Mouse (Mus musculus) testis, adult 2 months (tissue): Measurements from ENCODE around the gene Psmc1. TPM values are rescaled to one million over a fixed set of nuclear protein-coding genes. Genes with fewer than 3 reads are reported as not detected.

Experiments used
- H3K27ac ChIP-seq: fragments of 200-500 bp; 2 replicates; pipeline ENCODE4 v1.5.1; 2012; ENCODE audit warnings: low read depth, low read length; ENCODE audit not compliant: control insufficient read depth, insufficient read depth
- H3K27me3 ChIP-seq: fragments of 200-500 bp; 2 replicates; pipeline ENCODE4 v1.6.1; 2012; ENCODE audit warnings: mild to moderate bottlenecking, low read length, moderate library complexity; ENCODE audit not compliant: control insufficient read depth, insufficient read depth
- H3K36me3 ChIP-seq: fragments of 200-500 bp; 2 replicates; pipeline ENCODE4 v1.6.1; 2012; ENCODE audit warnings: mild to moderate bottlenecking, low read length; ENCODE audit not compliant: control insufficient read depth, insufficient read depth
- H3K4me1 ChIP-seq: fragments of 200-500 bp; 2 replicates; pipeline ENCODE4 v1.6.1; 2012; ENCODE audit warnings: low read length; ENCODE audit not compliant: control insufficient read depth, insufficient read depth
- H3K4me3 ChIP-seq: fragments of 200-500 bp; 2 replicates; pipeline ENCODE4 v1.5.1; 2012; ENCODE audit warnings: low read depth, mild to moderate bottlenecking, low read length, moderate library complexity, mixed read lengths; ENCODE audit not compliant: control insufficient read depth
- CTCF ChIP-seq: fragments of 200-500 bp; IDR thresholded peaks from 2 replicates; pipeline ENCODE4 v1.5.1; 2012; ENCODE audit warnings: low read depth, mild to moderate bottlenecking, inconsistent platforms, low read length, moderate library complexity; ENCODE audit not compliant: control insufficient read depth, insufficient read depth, insufficient replicate concordance
- POLR2A ChIP-seq: fragments of 200-500 bp; IDR thresholded peaks from 2 replicates; pipeline ENCODE4 v1.6.1; 2012; ENCODE audit warnings: low read depth, mild to moderate bottlenecking, inconsistent platforms, low read length, moderate library complexity; ENCODE audit not compliant: control insufficient read depth
- polyA plus RNA-seq: library from polyadenylated mRNA; depleted of rRNA; stranded (reverse); fragments of >200 nt; gene quantifications from 2 replicates; pipeline ENCODE4 v1.2.3, GENCODE M21; 2012

Gene Psmc1
- polyA plus RNA-seq, 1 experiment, result 33.7 TPM

GRCm38 (mm10) chr12:100075715-100076114 is 34.2 kb upstream of the Psmc1 start:
- H3K4me3 ChIP-seq, result no peak overlapping the region
- no peaks in the 10 kb centered on the region for H3K27me3 ChIP-seq

DNA sequence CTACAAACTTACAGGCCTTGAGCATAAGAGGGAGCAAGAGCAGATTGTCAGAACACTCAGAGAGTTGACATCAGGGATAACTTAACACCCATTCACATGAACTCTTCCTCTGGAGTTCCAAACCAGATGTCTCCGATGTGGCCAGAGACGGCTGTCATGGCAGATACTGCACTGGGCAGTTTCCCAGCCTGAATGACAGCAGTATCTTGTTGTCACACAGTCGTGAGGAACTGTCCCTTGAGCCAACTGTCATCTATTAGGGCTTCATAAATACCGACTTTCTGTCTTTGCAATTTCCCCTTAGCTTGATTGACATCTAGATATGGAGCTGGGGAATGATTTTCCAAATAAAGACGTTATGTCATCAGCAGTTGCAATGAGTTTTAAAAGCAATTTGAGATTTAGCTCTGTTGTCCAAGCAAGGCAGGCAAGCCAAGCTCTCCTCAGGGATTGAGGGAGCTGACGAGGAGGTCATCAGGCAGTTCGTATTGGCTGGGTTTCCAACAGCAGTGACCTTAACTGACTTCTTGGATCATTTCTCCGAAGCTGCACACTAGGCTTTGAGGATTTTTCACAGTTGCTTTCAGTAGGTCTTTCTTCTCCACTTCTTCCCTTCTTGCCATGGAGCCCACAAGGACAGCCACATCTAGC is 30.2 kb upstream of the Psmc1 start:
- Histone ChIP-seq H3K36me3 (no peaks in the 10 kb centered on the region), H3K4me3 (no peak overlapping the region), H3K27me3 (no peaks in the 10 kb centered on the region), H3K4me1 (no peaks in the 10 kb centered on the region), H3K27ac (no peak overlapping the region)
- TF ChIP-seq CTCF (no peak), POLR2A (no peak)

More at GRCm38 (mm10) chr12:100075715-100076114, 34.2 kb upstream of the Psmc1 start:
- TF ChIP-seq POLR2A (no peak), CTCF (no peak)
- H3K36me3 ChIP-seq, result no peaks in the 10 kb centered on the region
- H3K4me1 ChIP-seq, result no peaks in the 10 kb centered on the region
- no peak overlapping the region for H3K27ac ChIP-seq

- no peak for TF ChIP-seq CTCF
- TF ChIP-seq POLR2A, result no peak
- no peak overlapping the region for H3K27ac ChIP-seq
- H3K36me3 ChIP-seq, result no peaks in the 10 kb centered on the region
- no peaks in the 10 kb centered on the region for H3K4me1 ChIP-seq
- H3K27me3 ChIP-seq, result no peaks in the 10 kb centered on the region
- H3K4me3 ChIP-seq, result no peak overlapping the region
Measured at GRCm38 (mm10) chr12:100088026-100088425, 21.9 kb upstream of the Psmc1 start.

- no peaks in the 10 kb centered on the region for H3K4me1 ChIP-seq
- TF ChIP-seq CTCF (no peak), POLR2A (no peak)
- H3K27me3 ChIP-seq, result no peaks in the 10 kb centered on the region
- no peak overlapping the region for H3K4me3 ChIP-seq
- H3K36me3 ChIP-seq, result no peaks in the 10 kb centered on the region
- no peak overlapping the region for H3K27ac ChIP-seq
Measured at GRCm38 (mm10) chr12:100089265-100089664, 20.7 kb upstream of the Psmc1 start.

DNA sequence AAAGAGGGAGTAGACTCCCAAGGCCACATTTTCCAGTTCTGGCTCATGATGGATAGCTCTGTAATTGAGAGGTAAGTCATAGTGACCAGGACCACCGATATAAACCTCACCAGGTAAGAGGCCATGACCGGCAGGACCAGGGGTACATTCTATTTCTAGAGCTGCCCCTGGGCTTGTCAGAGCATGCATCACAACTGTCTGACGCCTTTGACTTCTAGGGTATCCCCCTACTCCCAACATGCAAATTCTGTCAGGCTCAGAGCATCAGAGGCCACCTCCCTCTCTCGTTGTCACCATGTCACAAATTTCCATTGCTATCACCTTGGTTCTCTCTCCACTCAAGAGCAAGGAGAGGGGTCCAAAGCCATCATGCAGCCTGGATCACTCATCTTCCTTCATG is 19.2 kb upstream of the Psmc1 start:
- Histone ChIP-seq H3K27me3 (no peaks in the 10 kb centered on the region), H3K4me3 (no peak overlapping the region), H3K27ac (no peak overlapping the region), H3K36me3 (no peaks in the 10 kb centered on the region), H3K4me1 (no peaks in the 10 kb centered on the region)
- TF ChIP-seq POLR2A, result no peak
- TF ChIP-seq CTCF, result no peak

- no peaks in the 10 kb centered on the region for H3K36me3 ChIP-seq
- no peak for TF ChIP-seq POLR2A
- TF ChIP-seq CTCF, result no peak
- no peak overlapping the region for H3K4me3 ChIP-seq
- H3K4me1 ChIP-seq, result no peaks in the 10 kb centered on the region
- H3K27ac ChIP-seq, result no peak overlapping the region
- H3K27me3 ChIP-seq, result no peaks in the 10 kb centered on the region
Measured at GRCm38 (mm10) chr12:100093046-100093445, 16.9 kb upstream of the Psmc1 start.

GRCm38 (mm10) chr12:100099971-100100706 is 9.8 kb upstream of the Psmc1 start:
- H3K27me3 ChIP-seq, result no peaks in the 10 kb centered on the region
- no peak overlapping the region for H3K27ac ChIP-seq
- TF ChIP-seq POLR2A (no peak), CTCF (no peak)
- no peaks in the 10 kb centered on the region for H3K4me1 ChIP-seq
- H3K36me3 ChIP-seq, result no peaks in the 10 kb centered on the region
- H3K4me3 ChIP-seq, result no peak overlapping the region
